In the genomic region with DNA sequence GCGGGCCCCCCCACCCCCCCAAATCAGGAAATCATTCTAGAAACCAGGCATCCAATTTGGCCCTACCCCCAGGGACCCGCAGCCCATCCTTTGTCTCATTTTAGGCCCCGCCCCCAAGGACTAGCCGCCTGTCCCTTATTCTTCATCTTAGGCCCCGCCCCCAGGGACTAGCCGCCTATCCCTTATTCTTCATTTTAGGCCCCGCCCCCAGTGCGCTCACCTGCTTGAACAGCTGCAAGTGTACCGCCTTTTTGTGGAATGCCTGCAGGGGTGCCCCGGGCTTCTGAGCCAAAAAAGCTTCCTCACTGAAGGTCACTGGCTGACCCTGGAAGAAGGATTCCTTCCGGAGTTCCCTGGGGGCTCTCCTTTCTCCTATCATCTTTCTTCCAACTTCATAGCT, we compare ENCODE assay signal across 8 mouse cellular contexts. TPM values are rescaled to one million over a fixed set of nuclear protein-coding genes. Genes with fewer than 3 reads are reported as not detected.
DNase-seq lines count a peak whose midpoint lies in the region; ATAC-seq lines count a peak whose summit lies in the region.

No protein-coding gene starts in this region.

- H3K4me2 ChIP-seq in hindbrain, embryonic 15.5 days: peak overlapping the region; percentile 44
- H3K4me2 ChIP-seq in liver, embryonic 13.5 days: peak overlapping the region; percentile 14; the same call in 1 of the 2 replicates
- peak overlapping the region; percentile 3; the same call in 1 of the 2 replicates for H3K4me2 ChIP-seq in neural tube, embryonic 14.5 days (ENCODE audit: low read depth, low read length)

- H3K9ac ChIP-seq in hindbrain, embryonic 15.5 days: no peak overlapping the region
- H3K9ac ChIP-seq in liver, embryonic 13.5 days: no peak overlapping the region
- no peak overlapping the region for H3K9ac ChIP-seq in neural tube, embryonic 14.5 days (replicated peaks; ENCODE audit: low read depth, low read length)

- no peaks in the 10 kb centered on the region for H3K36me3 ChIP-seq in hindbrain, embryonic 15.5 days
- H3K36me3 ChIP-seq in liver, embryonic 13.5 days: no peaks in the 10 kb centered on the region
- no peaks in the 10 kb centered on the region for H3K36me3 ChIP-seq in neural tube, embryonic 14.5 days (ENCODE audit: control insufficient read depth, insufficient read depth, low read length)

- peak overlapping the region; percentile 18 for H3K4me3 ChIP-seq in hindbrain, embryonic 15.5 days
- no peak overlapping the region for H3K4me3 ChIP-seq in liver, embryonic 13.5 days (replicated peaks)
- no peak overlapping the region for H3K4me3 ChIP-seq in neural tube, embryonic 14.5 days (ENCODE audit: low read depth, low read length)

- H3K27me3 ChIP-seq in hindbrain, embryonic 15.5 days: no peaks in the 10 kb centered on the region
- H3K27me3 ChIP-seq in liver, embryonic 13.5 days: peaks cover 19% of the 10 kb centered on the region; the same call in 1 of the 2 replicates
- no peaks in the 10 kb centered on the region for H3K27me3 ChIP-seq in neural tube, embryonic 14.5 days (ENCODE audit: control insufficient read depth, insufficient read depth, low read length)

- peak; percentile 20 for DNase-seq in CD4-positive, CD25-positive, alpha-beta regulatory T cell, adult 2 months (ENCODE audit: low read depth, low spot score)
- DNase-seq in liver, embryonic 13.5 days: no peak
- no peak for DNase-seq in adrenal gland, postnatal 10 days
- DNase-seq in right cerebral cortex, postnatal 36 days (ENCODE audit: low spot score in 2 of 2): no peak
- no peak for DNase-seq in gastrocnemius, adult 18-20 months (ENCODE audit: low spot score)

- no peak for ATAC-seq in CD4-positive, CD25-positive, alpha-beta regulatory T cell, adult 4 months
- ATAC-seq in hindbrain, embryonic 15.5 days (ENCODE audit: low FRiP score, low read depth): peak; percentile 53; the same call in 1 of the 2 replicates
- ATAC-seq in liver, embryonic 13.5 days (ENCODE audit: low read depth): no peak
- peak; percentile 47; the same call in 1 of the 2 replicates for ATAC-seq in neural tube, embryonic 14.5 days (ENCODE audit: low read depth)

- no peaks in the 10 kb centered on the region for H3K9me3 ChIP-seq in hindbrain, embryonic 15.5 days
- H3K9me3 ChIP-seq in liver, embryonic 13.5 days (replicated peaks): no peaks in the 10 kb centered on the region
- H3K9me3 ChIP-seq in neural tube, embryonic 14.5 days (ENCODE audit: control insufficient read depth, low read length): no peaks in the 10 kb centered on the region

- 3% methylated on average over 11 of the region's 11 CpGs for WGBS in hindbrain, embryonic 15.5 days
- WGBS in liver, embryonic 13.5 days (ENCODE audit: insufficient replicate concordance): 20% methylated on average over 11 of the region's 11 CpGs
- WGBS in neural tube, embryonic 14.5 days: 4% methylated on average over 11 of the region's 11 CpGs

- H3K27ac ChIP-seq in hindbrain, embryonic 15.5 days (replicated peaks): no peak overlapping the region
- no peak overlapping the region for H3K27ac ChIP-seq in liver, embryonic 13.5 days
- no peak overlapping the region for H3K27ac ChIP-seq in neural tube, embryonic 14.5 days (ENCODE audit: low read depth, low read length)

- no peaks in the 10 kb centered on the region for H3K4me1 ChIP-seq in hindbrain, embryonic 15.5 days (replicated peaks)
- peaks cover 23% of the 10 kb centered on the region for H3K4me1 ChIP-seq in liver, embryonic 13.5 days (replicated peaks)
- H3K4me1 ChIP-seq in neural tube, embryonic 14.5 days (ENCODE audit: control insufficient read depth, insufficient read depth, low read length): no peaks in the 10 kb centered on the region; the same call in 1 of the 2 replicates

RNA-seq across cellular contexts. Expression of a gene that starts 7.6 kb away (rescaled TPM):
- 100 to 1,000 TPM; 215 to 337 TPM for polyA plus RNA-seq in CD4-positive, CD25-positive, alpha-beta regulatory T cell, adult 4 months (2017; shearing (Covaris generic))
- 4.3 and 4.4 TPM in 2 replicates for polyA plus RNA-seq in hindbrain, embryonic 15.5 days (2015; fragmentation: Nextera tagmentation; extraction: Ambion mirVana)
- polyA plus RNA-seq in liver, embryonic 13.5 days (2015; fragmentation: Nextera tagmentation; extraction: Ambion mirVana): 0.97 and 1.6 TPM in 2 replicates
- 3.2 and 4.3 TPM in 2 replicates for polyA plus RNA-seq in neural tube, embryonic 14.5 days (2014; fragmentation: Nextera tagmentation; extraction: Ambion mirVana)
- total RNA-seq in adrenal gland, postnatal 10 days (2021): 1 to 10 TPM; 3.4 TPM
- total RNA-seq in gastrocnemius, adult 18-20 months (2021): under 1 TPM; 0.21 to 0.46 TPM

RNA-seq across cellular contexts. Expression of a gene that starts 11.0 kb away (rescaled TPM):
- polyA plus RNA-seq in CD4-positive, CD25-positive, alpha-beta regulatory T cell, adult 4 months (2017; shearing (Covaris generic)): 1 to 10 TPM; 2.3 to 3.4 TPM
- polyA plus RNA-seq in hindbrain, embryonic 15.5 days (2015; fragmentation: Nextera tagmentation; extraction: Ambion mirVana): 43.1 and 45.0 TPM in 2 replicates
- polyA plus RNA-seq in liver, embryonic 13.5 days (2015; fragmentation: Nextera tagmentation; extraction: Ambion mirVana): 2.4 and 2.9 TPM in 2 replicates
- 37.2 and 48.9 TPM in 2 replicates for polyA plus RNA-seq in neural tube, embryonic 14.5 days (2014; fragmentation: Nextera tagmentation; extraction: Ambion mirVana)
- 100 to 1,000 TPM; 119 to 122 TPM for total RNA-seq in adrenal gland, postnatal 10 days (2021)
- 10 to 100 TPM; 34.1 to 40.3 TPM for total RNA-seq in gastrocnemius, adult 18-20 months (2021)

RNA-seq across cellular contexts. Expression of a gene that starts 11.8 kb away (rescaled TPM):
- 1 to 10 TPM; 2.1 to 2.9 TPM for polyA plus RNA-seq in CD4-positive, CD25-positive, alpha-beta regulatory T cell, adult 4 months (2017; shearing (Covaris generic))
- polyA plus RNA-seq in hindbrain, embryonic 15.5 days (2015; fragmentation: Nextera tagmentation; extraction: Ambion mirVana): 4.1 and 4.6 TPM in 2 replicates
- 2.9 and 3.1 TPM in 2 replicates for polyA plus RNA-seq in liver, embryonic 13.5 days (2015; fragmentation: Nextera tagmentation; extraction: Ambion mirVana)
- 1.1 and 1.2 TPM in 2 replicates for polyA plus RNA-seq in neural tube, embryonic 14.5 days (2014; fragmentation: Nextera tagmentation; extraction: Ambion mirVana)
- 1 to 10 TPM; 2.0 to 3.9 TPM for total RNA-seq in adrenal gland, postnatal 10 days (2021)
- total RNA-seq in gastrocnemius, adult 18-20 months (2021): under 1 TPM in 1 of 2 experiments, not detected in 1; 0.31 TPM

RNA-seq across cellular contexts. Expression of a gene that starts 16.9 kb away (rescaled TPM):
- 1 to 10 TPM; 4.3 to 7.8 TPM for polyA plus RNA-seq in CD4-positive, CD25-positive, alpha-beta regulatory T cell, adult 4 months (2017; shearing (Covaris generic))
- polyA plus RNA-seq in hindbrain, embryonic 15.5 days (2015; fragmentation: Nextera tagmentation; extraction: Ambion mirVana): 329 and 394 TPM in 2 replicates
- 0.55 and 0.87 TPM in 2 replicates for polyA plus RNA-seq in liver, embryonic 13.5 days (2015; fragmentation: Nextera tagmentation; extraction: Ambion mirVana)
- polyA plus RNA-seq in neural tube, embryonic 14.5 days (2014; fragmentation: Nextera tagmentation; extraction: Ambion mirVana): 347 and 373 TPM in 2 replicates
- 10 to 100 TPM; 10.9 to 20.6 TPM for total RNA-seq in adrenal gland, postnatal 10 days (2021)
- total RNA-seq in gastrocnemius, adult 18-20 months (2021): 1 to 10 TPM in 1 of 2 experiments, under 1 TPM in 1; 0.78 to 1.1 TPM

RNA-seq across cellular contexts. Expression of a gene that starts 29.2 kb away (rescaled TPM):
- polyA plus RNA-seq in CD4-positive, CD25-positive, alpha-beta regulatory T cell, adult 4 months (2017; shearing (Covaris generic)): not detected
- polyA plus RNA-seq in hindbrain, embryonic 15.5 days (2015; fragmentation: Nextera tagmentation; extraction: Ambion mirVana): not detected in 2 replicates
- not detected in 2 replicates for polyA plus RNA-seq in liver, embryonic 13.5 days (2015; fragmentation: Nextera tagmentation; extraction: Ambion mirVana)
- polyA plus RNA-seq in neural tube, embryonic 14.5 days (2014; fragmentation: Nextera tagmentation; extraction: Ambion mirVana): not detected in 2 replicates
- total RNA-seq in adrenal gland, postnatal 10 days (2021): not detected
- total RNA-seq in gastrocnemius, adult 18-20 months (2021): not detected

Comparison
In these comparisons a context has a peak if more than half of its experiments do, and no peak if none do; other contexts are left out.
1. ATAC-seq: peak in hindbrain, embryonic 15.5 days (single experiment) and neural tube, embryonic 14.5 days (single experiment); none in CD4-positive, CD25-positive, alpha-beta regulatory T cell, adult 4 months (single experiment) and liver, embryonic 13.5 days (single experiment).
2. RNA of a gene that starts 7.6 kb away (polyA plus RNA-seq): 215 to 337 TPM in CD4-positive, CD25-positive, alpha-beta regulatory T cell, adult 4 months; 4.3 to 4.4 TPM in hindbrain, embryonic 15.5 days, 3.2 to 4.3 TPM in neural tube, embryonic 14.5 days and 0.97 to 1.6 TPM in liver, embryonic 13.5 days; every median in the first group is over 10 times any median in the second.
3. Peak in every context shown above with its lines, with median percentiles within 50 percentile points of each other: H3K4me2 ChIP-seq.